Mouse (Mus musculus) gastrocnemius, adult 2 months (tissue): ENCODE results near the gene Cers6. TPM values are rescaled to one million over a fixed set of nuclear protein-coding genes. Genes with fewer than 3 reads are reported as not detected.

ENCODE experiments used
- DNase-seq: peaks from one replicate; pipeline ENCODE4 v3.0.0; 2022
- H3K27ac ChIP-seq: fragments of 200-600 bp; 2 replicates; pipeline ENCODE4 v1.8.1; 2022; ENCODE audit warnings: mild to moderate bottlenecking
- H3K4me3 ChIP-seq: fragments of 200-600 bp; 2 replicates; pipeline ENCODE4 v1.8.1; 2022; ENCODE audit warnings: mild to moderate bottlenecking, moderate library complexity
- CTCF ChIP-seq: fragments of 200-600 bp; IDR thresholded peaks from 2 replicates; pipeline ENCODE4 v1.8.1; 2022; ENCODE audit warnings: antibody characterized with exemption, mild to moderate bottlenecking, moderate library complexity
- intact Hi-C: fragments of 180-260 bp; cut with DNase I; formaldehyde crosslinking; loops from one replicate; pipeline ENCODE4 v1.15.1; 2025
- total RNA-seq, 2 experiments: library from RNA; stranded (reverse); gene quantifications; 2 replicates each; pipeline ENCODE4 v1.2.3; 2021

Cers6 gene
- total RNA-seq, 2 experiments from 2014 or later, result 0.59 to 1.6 TPM

DNA sequence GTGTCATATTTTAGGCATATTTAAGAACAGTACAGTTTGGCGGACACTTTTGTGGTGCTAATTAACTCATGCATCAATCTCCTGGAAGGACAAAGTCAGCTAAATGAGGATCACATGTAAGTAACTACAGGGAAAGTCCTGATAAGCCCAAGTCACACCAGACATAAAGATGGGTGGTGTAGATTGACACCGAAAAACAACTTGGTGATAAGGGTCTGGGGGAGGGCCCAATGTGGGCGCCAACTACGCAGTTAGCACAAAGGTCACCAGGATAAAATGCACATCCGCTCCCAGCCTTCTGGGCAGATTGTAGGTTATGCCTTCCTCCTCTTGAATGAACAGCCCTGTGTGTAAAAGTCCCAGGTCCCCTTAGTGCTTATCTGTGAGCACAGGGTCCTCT lies 131.4 kb downstream of the Cers6 start:
- TF ChIP-seq CTCF, result no peak
- Histone ChIP-seq H3K27ac (no peak overlapping the region), H3K4me3 (no peak overlapping the region)
- intact Hi-C loops, result no loop called here
- no peak for DNase-seq

DNA sequence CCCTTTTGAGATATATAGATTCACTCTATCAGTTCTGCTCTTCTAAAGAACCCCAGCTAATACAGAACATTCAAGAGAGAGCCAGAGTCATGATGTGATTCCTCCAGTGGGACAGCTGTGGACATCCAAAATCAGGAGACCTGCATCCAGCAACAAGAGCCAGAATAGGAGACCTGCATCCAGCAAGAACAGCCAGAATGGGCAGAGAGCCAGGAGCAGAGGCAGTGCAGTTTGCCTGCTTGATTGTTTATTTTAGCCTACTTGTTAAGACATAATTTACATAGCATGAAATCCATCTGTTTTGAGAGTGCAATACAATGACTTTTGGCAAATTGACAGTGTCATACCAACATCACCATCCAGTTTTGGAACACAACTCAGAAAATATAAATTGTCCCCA lies 133.2 kb downstream of the Cers6 start:
- Histone ChIP-seq H3K27ac (no peak overlapping the region), H3K4me3 (no peak overlapping the region)
- DNase-seq, result peak; percentile 38
- TF ChIP-seq CTCF, result no peak
- intact Hi-C loops, result no loop called here

DNA sequence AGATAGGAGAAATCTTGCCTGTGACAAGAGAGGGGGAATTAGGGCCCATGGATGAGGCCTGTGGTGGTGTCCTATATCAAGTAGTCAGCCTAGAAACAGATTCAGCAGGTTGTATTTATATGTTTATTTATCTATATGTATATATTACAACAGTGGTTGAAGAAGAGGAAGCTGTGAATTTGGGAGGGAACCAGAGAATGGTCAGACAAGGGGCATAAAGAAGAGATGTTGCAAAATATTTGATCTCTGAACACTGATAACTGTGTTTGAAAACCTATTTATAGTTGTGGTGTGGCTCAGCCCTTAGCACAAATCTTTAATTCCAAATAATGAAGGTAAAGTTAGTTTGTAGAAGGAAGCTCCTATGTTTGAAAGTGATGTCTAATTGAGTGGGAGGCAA lies 134.5 kb downstream of the Cers6 start:
- no peak for DNase-seq
- no peak overlapping the region for H3K4me3 ChIP-seq
- TF ChIP-seq CTCF, result no peak
- intact Hi-C loops, result no loop called here
- no peak overlapping the region for H3K27ac ChIP-seq

DNA sequence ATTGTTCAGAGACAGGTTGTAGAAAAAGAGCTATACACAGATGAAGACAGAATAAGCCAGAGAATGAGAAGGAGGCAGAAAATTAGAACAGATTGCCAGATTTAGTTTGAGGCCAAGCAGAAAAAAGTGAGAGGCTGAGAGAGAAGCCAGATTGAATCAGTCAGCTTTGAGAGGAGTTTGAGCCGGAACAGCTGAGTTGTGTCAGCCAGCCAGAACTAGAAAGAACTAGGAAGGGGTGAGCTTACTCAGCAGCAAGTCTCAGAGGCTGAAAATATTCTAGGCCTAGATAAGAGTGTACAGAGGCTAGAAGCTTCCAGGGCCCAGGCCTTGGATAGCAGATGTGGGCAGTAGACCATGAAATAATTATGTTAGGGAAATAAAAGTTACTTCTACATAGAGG lies 135.0 kb downstream of the Cers6 start:
- intact Hi-C loops, result no loop called here
- Histone ChIP-seq H3K4me3 (no peak overlapping the region), H3K27ac (no peak overlapping the region)
- no peak for TF ChIP-seq CTCF
- no peak for DNase-seq

DNA sequence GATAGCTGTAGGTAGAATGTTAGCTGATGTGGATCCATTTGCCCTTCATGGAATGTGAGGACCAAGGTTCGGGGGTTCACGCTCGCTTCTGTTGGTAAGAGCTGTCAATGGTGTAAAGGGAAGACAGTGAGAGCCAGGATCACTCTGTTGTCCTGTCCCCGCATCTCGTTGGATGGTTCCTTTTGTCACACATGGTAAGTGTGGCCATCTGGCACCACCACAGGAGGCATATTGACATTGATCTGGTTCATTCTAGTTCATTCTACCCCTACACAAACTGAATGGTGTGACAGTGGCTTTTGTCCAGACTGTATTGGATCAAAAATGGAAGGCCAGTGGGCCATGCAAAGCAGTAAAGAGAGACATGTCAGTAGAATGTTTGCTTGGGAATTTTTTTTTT lies 142.8 kb downstream of the Cers6 start:
- TF ChIP-seq CTCF, result no peak
- no peak for DNase-seq
- Histone ChIP-seq H3K27ac (no peak overlapping the region), H3K4me3 (no peak overlapping the region)
- intact Hi-C loops, result no loop called here

DNA sequence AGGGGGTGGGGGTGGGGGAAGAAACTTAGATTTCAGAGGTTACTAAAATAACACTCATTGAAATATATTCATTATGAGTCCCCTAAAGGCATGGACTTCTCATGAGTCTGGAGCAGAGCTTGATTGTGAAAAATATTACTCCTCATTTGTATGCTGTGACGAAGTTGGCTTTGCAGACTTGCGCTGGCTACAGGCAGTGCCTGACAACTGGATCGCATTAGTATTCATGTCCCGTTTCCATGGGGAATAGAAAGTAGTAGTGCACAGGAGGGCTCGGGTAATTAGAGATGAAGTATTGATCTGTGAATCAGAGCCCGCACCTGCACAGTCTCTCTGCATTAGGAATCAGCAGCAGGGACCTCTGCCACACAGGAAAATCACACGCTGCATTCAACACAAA lies 150.2 kb downstream of the Cers6 start:
- intact Hi-C loops, result no loop called here

DNA sequence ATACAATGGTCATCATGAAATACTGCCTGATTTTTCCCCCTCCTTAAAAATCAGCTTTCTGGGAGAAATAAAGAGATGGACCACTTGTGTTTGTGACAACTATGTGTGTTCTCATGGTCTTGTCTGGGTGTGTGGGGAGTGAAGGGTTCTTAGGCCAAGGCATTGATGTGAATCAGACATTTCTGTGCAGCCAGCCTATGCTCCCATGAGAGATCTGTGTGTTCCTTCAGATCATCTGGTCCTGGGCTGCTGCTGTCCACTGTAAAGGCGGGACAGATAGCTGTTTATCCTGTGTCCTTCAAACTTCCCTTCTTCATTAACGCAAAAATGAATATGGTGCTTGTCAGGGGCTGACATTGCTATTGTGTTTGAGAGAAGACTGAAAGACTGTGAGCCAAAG lies 150.6 kb downstream of the Cers6 start:
- Histone ChIP-seq H3K27ac (no peak overlapping the region), H3K4me3 (no peak overlapping the region)
- intact Hi-C loops, result no loop called here
- no peak for DNase-seq
- TF ChIP-seq CTCF, result no peak

More for the DNA sequence above, 150.2 kb downstream of the Cers6 start:
- TF ChIP-seq CTCF, result no peak
- no peak for DNase-seq
- no peak overlapping the region for H3K4me3 ChIP-seq
- H3K27ac ChIP-seq, result no peak overlapping the region

DNA sequence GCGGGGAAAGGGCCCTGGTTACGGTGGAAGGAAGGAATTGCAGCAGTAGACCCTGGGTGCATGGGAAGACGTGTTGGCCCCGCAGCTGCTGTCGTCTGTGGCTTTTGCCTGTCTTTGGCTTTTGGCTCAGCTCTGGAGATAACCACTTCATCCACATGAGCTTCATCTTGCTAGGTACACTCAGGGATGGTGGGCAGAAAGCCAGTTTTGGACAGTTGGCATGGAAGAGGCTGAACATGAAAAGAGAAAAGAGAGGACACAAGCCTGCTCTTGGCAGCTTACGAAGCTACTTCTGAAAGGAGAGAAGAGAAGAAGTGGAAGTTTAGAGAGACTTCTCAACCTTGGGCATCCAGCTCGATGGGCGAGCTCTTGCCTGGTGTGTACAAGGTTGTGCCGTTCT lies 153.0 kb downstream of the Cers6 start:
- H3K27ac ChIP-seq, result no peak overlapping the region
- intact Hi-C loops, result no loop called here
- TF ChIP-seq CTCF, result no peak
- H3K4me3 ChIP-seq, result no peak overlapping the region
- no peak for DNase-seq

DNA sequence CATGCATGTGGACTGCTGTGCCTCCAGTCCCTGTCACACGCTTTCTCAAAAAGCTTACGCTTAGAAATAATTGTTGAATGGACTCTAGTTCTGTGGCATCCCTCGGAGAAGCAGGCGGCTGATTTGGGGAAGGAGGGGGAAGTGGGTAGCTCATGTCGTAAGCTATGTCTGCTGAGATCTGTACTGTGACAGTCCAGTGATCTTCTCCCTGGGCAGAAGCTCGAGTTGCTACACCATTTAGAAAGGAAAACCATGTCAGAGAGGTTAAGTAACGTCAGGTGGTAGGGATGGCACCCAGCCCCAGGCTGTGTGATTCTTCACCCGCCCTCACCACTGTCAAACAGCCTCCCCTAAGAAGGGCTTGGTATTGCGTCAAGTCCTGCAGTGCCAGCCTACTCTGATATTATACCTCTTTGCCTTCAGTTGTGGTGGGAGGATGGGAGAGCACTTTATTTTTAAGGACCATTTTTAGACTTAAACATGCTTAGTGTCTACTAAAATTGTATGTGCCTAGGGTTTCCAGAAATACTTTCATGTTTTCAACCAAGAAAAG lies 154.0 kb downstream of the Cers6 start:
- no peak overlapping the region for H3K27ac ChIP-seq
- H3K4me3 ChIP-seq, result no peak overlapping the region
- intact Hi-C loops, result no loop called here
- TF ChIP-seq CTCF, result no peak
- no peak for DNase-seq

DNA sequence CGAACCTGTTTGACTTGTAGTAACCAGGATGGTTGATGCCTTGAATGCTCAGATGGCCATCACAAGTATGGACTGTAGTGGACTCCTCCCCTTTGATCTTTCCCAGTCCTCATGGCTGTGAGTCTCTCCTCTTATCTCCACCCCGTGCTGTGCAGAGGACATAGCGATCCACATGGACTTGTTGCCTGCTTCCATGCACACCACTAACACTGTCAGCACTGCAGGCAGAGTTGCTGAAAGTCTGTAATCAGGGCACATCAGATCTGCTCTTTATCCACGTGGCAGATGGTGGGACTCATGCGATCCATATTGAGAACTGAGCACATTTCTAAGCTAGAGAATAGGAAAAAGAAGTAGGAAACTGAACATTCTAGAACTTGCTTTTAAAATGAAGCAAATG lies 154.6 kb downstream of the Cers6 start:
- TF ChIP-seq CTCF, result no peak

DNA sequence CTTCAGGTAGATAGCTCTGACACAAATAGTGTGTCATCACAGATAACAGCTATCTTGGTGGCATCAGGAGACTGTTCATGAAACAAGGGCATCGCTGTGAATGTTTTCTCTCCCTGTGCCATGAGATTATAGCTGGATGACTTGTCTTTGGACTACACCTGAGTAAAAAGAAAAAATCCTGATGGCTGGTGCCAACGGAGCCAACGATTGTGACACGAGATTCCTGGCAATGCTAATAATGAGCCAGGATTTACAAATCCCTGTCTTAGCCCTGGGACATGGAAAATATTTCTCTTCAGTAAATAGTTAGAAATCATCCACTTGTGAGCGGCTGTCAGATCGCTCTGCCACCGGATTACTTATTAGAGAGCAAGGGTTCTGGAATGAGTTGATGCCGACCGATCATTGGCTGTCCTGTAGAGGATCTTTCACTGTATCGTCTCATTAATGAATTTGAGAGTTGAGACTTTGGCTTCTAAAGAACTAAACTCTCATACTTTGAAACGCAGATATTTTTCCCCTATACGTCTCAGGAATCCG lies 157.9 kb downstream of the Cers6 start:
- DNase-seq, result no peak
- Histone ChIP-seq H3K4me3 (no peak overlapping the region), H3K27ac (no peak overlapping the region)
- no peak for TF ChIP-seq CTCF
- intact Hi-C loops, result no loop called here

More for the DNA sequence above, 154.6 kb downstream of the Cers6 start:
- Histone ChIP-seq H3K4me3 (no peak overlapping the region), H3K27ac (no peak overlapping the region)
- intact Hi-C loops, result no loop called here
- no peak for DNase-seq

DNA sequence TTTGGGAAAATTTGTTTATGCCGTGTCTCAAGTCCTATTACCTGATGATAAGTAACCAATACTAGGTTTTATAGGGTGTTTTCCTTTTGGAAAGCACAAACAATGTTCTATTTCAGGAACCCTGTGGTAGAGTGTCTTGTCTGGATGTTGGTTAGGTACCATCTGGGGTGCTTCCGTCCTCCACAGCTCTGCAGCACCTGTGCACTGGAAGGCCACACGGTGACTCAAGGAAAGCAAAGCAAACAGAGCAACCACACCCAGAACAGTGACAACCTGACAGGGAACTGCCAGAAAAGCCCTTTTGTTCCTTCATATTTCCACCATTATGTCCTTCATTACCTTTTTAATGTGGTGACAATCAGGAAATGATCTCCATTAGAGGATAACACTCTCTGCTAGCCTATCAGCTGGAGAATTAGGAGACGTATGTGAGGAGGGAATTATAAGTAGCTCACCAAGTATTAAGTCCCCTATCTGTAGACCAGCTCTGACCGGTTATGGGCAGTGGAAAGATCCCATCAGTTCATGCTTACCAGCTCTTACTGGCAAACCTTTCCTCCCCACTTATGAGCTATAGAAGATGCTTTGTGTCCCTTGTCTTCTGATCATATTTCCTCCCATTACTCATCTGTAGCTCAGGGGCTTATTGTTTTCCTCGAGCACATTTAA lies 158.7 kb downstream of the Cers6 start:
- no peak overlapping the region for H3K27ac ChIP-seq
- H3K4me3 ChIP-seq, result no peak overlapping the region
- no peak for TF ChIP-seq CTCF
- intact Hi-C loops, result no loop called here
- DNase-seq, result no peak

DNA sequence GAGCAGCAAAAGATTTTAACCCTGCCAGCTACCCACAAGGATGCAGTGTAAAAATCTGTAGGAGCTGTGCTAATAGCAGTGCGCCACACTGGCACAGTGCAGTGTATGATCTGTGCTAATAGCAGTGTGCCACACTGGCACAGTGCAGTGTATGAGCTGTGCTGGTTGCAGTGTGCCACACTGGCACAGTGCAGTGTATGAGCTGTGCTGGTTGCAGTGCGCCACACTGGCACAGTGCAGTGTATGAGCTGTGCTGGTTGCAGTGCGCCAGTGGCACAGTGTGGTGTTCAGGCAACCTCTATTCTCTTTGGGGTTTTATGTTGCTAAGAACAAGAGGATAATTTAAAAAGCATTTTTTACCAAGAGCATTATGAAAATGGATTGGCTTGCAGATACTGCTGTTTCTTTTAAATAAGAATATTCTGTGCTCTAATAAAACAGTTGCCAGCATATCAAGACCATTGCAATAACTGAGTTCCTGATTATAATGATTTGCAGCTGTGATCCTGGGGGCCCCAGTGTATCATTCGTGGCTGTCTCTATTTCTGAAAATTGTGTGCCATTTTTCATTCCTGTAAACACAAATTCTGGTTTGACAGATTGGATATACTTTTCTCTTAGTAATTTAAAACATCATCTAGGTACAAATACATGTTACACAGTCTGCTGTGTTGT lies 159.5 kb downstream of the Cers6 start:
- DNase-seq, result no peak
- Histone ChIP-seq H3K4me3 (no peak overlapping the region), H3K27ac (no peak overlapping the region)
- intact Hi-C loops, result no loop called here
- TF ChIP-seq CTCF, result no peak
